Mouse (Mus musculus) forebrain, embryonic 10.5 days (tissue): ENCODE measurements around the gene Ndufc1. TPM values are rescaled to one million over a fixed set of nuclear protein-coding genes. Genes with fewer than 3 reads are reported as not detected.
A peak's percentile ranks its signal among the peaks of the same experiment; 100 is the strongest.
"Not testable (repeated sequence)": the region's sequence is repeated elsewhere in the genome, so short reads cannot be mapped to it uniquely, and the experiment has no call there.

ENCODE experiments used
- DNase-seq: peaks from one replicate; pipeline ENCODE4 v3.0.0-alpha.2; 2017; ENCODE audit warnings: low spot score; ENCODE audit errors: extremely low spot score
- H3K27ac ChIP-seq: fragments of 300-500 bp; sonication (generic); 2 replicates; pipeline ENCODE4 v1.5.1; 2016; ENCODE audit warnings: mild to moderate bottlenecking
- H3K27me3 ChIP-seq: fragments of 300-500 bp; sonication (generic); 2 replicates; pipeline ENCODE4 v1.6.1; 2016; ENCODE audit warnings: mild to moderate bottlenecking; ENCODE audit not compliant: poor library complexity, severe bottlenecking
- H3K36me3 ChIP-seq: fragments of 300-500 bp; sonication (generic); replicated peaks from 2 replicates; pipeline ENCODE4 v1.6.1; 2016; ENCODE audit warnings: mild to moderate bottlenecking, moderate library complexity
- H3K4me1 ChIP-seq: fragments of 300-500 bp; sonication (generic); 2 replicates; pipeline ENCODE4 v1.6.1; 2016
- H3K4me3 ChIP-seq: fragments of 300-500 bp; sonication (generic); 2 replicates; pipeline ENCODE4 v1.5.1; 2016; ENCODE audit warnings: mild to moderate bottlenecking, moderate library complexity
- H3K9me3 ChIP-seq: fragments of 300-500 bp; sonication (generic); 2 replicates; pipeline ENCODE4 v1.6.1; 2016; ENCODE audit warnings: mild to moderate bottlenecking, moderate library complexity
- WGBS: fragments of 180-500 bp; shearing (Covaris S2); methylation state at CpG from one replicate; pipeline ENCODE4 v1.1.7; 2016; 5-methylcytosine and 5-hydroxymethylcytosine counted together
- polyA plus RNA-seq: library from polyadenylated mRNA; unstranded; fragments of >200 nt; fragmentation: Nextera tagmentation; extraction: Ambion mirVana; gene quantifications from 2 replicates; pipeline ENCODE4 v1.2.1, GENCODE M21; 2016

Gene Ndufc1
- polyA plus RNA-seq, 1 experiment from 2014 or later = 667 TPM

DNA sequence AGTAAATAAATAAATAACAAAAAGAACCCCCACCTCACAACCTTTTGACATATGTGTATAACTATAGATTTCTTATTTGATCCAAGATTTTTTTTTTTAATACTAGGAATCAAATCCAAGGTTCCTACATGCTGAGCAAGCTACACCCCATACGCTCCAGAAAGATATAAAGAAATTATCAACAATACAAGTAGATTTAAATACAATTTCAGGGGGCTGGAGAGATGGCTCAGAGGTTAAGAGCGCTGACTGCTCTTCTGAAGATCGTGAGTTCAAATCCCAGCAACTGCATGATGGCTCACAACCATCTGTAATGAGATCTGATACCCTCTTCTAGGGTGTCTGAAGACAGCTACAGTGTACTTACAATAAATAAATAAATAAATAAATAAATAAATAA is 15.8 kb downstream of the Ndufc1 start:
- 93% methylated on average over 3 of the region's 3 CpGs for WGBS
- H3K9me3 ChIP-seq, H3K36me3 ChIP-seq, H3K27ac ChIP-seq, DNase-seq, H3K4me3 ChIP-seq: not testable (repeated sequence)
- peaks cover 34% of the 10 kb centered on the region for H3K4me1 ChIP-seq
- H3K27me3 ChIP-seq = peaks cover 54% of the 10 kb centered on the region

DNA sequence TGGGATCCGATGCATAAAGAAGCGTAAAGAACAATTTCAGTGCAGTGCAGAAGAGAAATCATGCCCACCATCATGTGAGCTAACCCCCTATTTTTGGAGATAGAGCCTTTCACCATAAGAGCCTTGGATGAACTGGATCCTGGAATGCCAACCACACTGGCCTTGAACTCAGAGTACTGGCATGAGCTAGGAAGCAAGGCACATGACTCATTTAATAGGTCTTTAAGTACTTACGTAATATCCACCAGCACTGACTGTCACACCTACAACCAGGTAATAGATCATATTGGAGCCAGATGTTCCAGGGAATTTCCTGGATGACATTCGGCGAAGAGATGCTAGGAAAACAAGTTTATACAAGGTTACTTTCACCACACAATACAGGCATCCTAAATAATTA is 17.2 kb downstream of the Ndufc1 start:
- H3K9me3 ChIP-seq = no peaks in the 10 kb centered on the region
- H3K27me3 ChIP-seq = peaks cover 54% of the 10 kb centered on the region
- H3K27ac ChIP-seq = no peak overlapping the region
- no peaks in the 10 kb centered on the region for H3K36me3 ChIP-seq
- WGBS = 93% methylated on average over 5 of the region's 5 CpGs
- no peak for DNase-seq
- no peak overlapping the region for H3K4me3 ChIP-seq
- H3K4me1 ChIP-seq = peaks cover 33% of the 10 kb centered on the region

DNA sequence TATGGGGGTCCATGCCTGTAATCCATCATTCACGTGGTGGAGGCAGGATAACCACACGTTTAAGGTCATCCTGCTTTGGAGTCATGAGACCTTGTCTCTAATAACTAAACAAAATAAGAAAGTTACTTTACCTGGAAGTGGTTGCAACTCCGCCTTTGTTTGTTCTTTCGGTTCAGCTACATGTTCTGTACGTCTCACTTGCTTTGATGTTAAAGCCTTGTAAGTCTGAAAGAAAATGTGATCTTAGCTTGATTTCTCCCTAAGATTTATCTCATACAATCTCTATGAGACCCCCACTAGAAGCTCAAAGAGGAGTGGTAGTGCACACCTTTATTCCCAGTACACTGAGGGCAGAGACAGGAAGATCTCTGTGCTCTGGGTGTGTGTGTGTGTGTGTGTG is 17.7 kb downstream of the Ndufc1 start:
- no peak for DNase-seq
- H3K36me3 ChIP-seq = no peaks in the 10 kb centered on the region
- H3K27ac ChIP-seq = no peak overlapping the region
- no peak overlapping the region for H3K4me3 ChIP-seq
- peaks cover 54% of the 10 kb centered on the region for H3K27me3 ChIP-seq
- H3K4me1 ChIP-seq = peaks cover 29% of the 10 kb centered on the region
- 89% methylated on average over 5 of the region's 5 CpGs for WGBS
- H3K9me3 ChIP-seq = no peaks in the 10 kb centered on the region

DNA sequence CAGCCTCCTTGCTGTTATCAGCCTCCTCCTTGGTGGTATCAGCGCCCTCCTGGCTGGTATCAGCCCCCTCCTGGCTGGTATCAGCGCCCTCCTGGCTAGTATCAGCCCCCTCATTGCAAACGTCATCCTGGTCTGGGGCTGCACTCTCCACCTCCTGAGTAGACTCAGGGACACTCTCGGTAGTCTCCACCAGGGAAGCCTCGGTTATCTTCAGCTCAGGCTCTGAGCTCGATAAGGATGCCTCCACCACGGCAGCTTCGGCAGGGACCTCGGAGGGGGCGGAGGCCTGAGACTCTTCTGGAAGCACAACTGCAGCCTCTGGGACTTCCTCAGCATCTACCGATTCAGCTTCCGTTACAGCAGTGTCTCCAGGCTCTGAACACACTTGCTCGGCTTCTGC is 19.9 kb downstream of the Ndufc1 start:
- WGBS = 4% methylated on average over 13 of the region's 13 CpGs
- peak overlapping the region; percentile 48; the same call in 1 of the 2 replicates for H3K27ac ChIP-seq
- peaks cover 24% of the 10 kb centered on the region for H3K4me1 ChIP-seq
- H3K4me3 ChIP-seq = peak overlapping the region; percentile 39
- H3K9me3 ChIP-seq = no peaks in the 10 kb centered on the region
- no peaks in the 10 kb centered on the region for H3K36me3 ChIP-seq
- DNase-seq = no peak
- peaks cover 38% of the 10 kb centered on the region for H3K27me3 ChIP-seq

DNA sequence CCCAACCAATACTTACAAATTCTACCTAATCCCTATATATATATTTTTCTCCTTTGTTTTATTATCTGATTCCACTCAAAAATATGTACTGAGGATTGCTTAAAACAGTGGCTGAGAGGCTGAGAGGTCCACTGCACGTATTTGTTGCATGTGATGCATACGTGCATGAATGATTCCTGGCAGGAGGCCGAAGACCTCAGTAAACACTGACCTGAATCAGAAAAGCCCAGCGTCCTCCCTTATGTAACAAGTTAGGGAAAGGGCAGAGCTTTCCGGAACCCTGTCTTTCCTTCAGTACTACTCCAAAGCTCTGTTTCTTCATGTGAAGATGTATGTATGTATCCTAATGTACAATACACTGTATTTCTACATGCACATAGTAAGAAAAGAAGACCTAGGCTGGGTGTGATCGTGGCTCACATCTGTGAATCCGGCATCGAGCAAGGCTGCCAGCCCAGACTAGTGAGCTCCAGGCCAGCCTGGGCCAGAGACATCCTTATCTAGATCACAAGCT is 20.9 kb downstream of the Ndufc1 start:
- Histone ChIP-seq H3K27me3 (peaks cover 38% of the 10 kb centered on the region), H3K9me3 (no peaks in the 10 kb centered on the region), H3K4me3 (no peak overlapping the region), H3K36me3 (no peaks in the 10 kb centered on the region), H3K27ac (no peak overlapping the region), H3K4me1 (peaks cover 34% of the 10 kb centered on the region)
- WGBS = 59% methylated on average over 8 of the region's 8 CpGs
- DNase-seq = no peak

DNA sequence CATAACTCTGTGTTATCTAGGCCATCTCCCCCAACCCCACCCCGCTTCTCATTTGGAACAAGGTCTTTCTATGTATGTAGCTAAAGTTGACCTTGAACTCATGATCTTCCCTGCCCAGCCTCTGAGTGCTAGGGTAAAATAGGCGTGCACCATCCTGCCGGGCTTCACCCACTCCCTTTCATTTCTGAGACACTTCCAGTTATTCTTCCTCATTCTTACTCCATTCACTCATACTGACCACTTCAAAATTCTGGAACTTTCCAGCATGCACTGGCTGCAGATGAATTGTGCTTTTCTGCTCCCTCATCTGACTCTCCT is 21.7 kb downstream of the Ndufc1 start:
- peaks cover 36% of the 10 kb centered on the region for H3K4me1 ChIP-seq
- no peaks in the 10 kb centered on the region for H3K36me3 ChIP-seq
- H3K4me3 ChIP-seq = no peak overlapping the region
- H3K27ac ChIP-seq = no peak overlapping the region
- peaks cover 38% of the 10 kb centered on the region for H3K27me3 ChIP-seq
- no peaks in the 10 kb centered on the region for H3K9me3 ChIP-seq
- DNase-seq = no peak
- 81% methylated on average over 3 of the region's 3 CpGs for WGBS

DNA sequence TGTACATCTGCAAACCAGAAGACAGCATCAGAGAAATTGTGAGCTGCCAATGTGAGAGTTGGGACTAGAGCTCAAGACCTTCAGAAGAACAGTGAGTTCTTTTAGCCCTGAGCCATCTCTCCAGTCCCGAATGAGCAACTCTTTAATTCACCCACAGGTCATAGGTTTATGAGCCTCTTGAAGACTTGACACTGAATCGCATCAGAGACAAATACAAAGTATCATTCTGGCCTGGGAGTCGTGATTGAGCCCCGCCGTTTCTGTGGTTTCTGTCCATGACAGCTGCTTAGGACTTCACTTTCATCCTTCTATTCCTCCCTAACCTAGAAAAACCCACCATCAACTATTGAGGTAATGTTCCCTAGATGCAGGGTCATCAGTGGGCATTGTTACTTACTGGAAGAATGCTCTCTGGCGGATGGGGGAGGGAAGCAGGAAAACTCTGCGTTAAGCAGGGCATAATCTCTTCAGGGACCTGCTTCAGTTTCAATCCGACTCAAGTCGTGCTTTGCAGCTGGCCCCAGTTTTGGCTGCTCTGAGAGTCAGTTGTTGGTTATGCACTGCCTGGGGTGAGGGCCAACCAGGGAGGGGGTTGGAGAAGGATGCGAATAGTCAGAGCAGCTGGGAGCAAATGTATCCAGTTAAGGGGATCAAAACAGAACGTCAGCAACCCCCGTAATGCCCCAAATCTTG is 22.2 kb downstream of the Ndufc1 start:
- H3K27ac ChIP-seq = no peak overlapping the region
- no peak for DNase-seq
- WGBS = 46% methylated on average over 12 of the region's 12 CpGs

DNA sequence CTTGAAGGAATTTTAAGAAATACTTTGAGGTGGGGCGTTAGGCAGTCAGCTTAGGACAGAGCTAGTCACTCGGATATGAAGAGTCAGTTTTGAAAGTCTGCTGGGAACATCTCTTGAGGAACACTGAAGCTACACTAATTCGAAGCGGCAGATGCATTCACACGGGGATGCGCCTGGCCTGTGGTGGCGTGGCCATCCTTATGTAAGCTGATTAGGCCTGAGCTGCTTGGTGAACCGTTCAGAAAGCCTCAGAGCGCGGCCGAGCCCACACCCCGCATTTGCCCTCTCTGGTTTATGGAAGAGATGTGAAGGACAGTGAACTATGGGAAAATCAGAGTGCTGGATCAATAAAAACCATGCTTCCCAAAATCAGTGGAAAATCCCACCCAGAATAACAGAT is 25.4 kb downstream of the Ndufc1 start:
- Histone ChIP-seq H3K27ac (peak overlapping the region; percentile 46; the same call in 1 of the 2 replicates), H3K4me1 (peaks cover 29% of the 10 kb centered on the region), H3K36me3 (no peaks in the 10 kb centered on the region), H3K9me3 (no peaks in the 10 kb centered on the region), H3K27me3 (peaks cover 23% of the 10 kb centered on the region), H3K4me3 (no peak overlapping the region)
- 38% methylated on average over 12 of the region's 12 CpGs for WGBS
- no peak for DNase-seq

More for the DNA sequence above, 22.2 kb downstream of the Ndufc1 start:
- H3K4me1 ChIP-seq = peaks cover 36% of the 10 kb centered on the region
- H3K4me3 ChIP-seq = no peak overlapping the region
- no peaks in the 10 kb centered on the region for H3K36me3 ChIP-seq
- H3K27me3 ChIP-seq = peaks cover 38% of the 10 kb centered on the region
- H3K9me3 ChIP-seq = no peaks in the 10 kb centered on the region

DNA sequence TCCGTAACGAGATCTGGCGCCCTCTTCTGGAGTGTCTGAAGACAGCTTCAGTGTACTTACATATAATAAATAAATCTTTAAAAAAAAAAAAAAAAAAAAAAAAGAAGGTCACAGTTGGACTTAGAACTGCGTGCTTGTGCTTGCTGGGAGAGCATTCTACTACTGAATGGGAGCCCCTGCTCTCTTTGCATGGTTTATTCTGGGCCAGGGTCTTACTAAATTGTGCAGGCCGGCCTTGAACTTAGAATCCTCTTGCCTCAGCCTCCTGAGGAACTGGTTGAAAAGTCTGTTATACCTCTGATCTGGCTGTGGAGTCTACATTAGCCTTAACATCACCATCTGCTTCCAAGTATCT is 28.2 kb downstream of the Ndufc1 start:
- H3K27ac ChIP-seq = no peak overlapping the region
- H3K36me3 ChIP-seq = no peaks in the 10 kb centered on the region
- H3K27me3 ChIP-seq = no peaks in the 10 kb centered on the region
- WGBS = 72% methylated on average over 4 of the region's 5 CpGs
- H3K4me3 ChIP-seq = no peak overlapping the region
- no peak for DNase-seq
- H3K4me1 ChIP-seq = peaks cover 23% of the 10 kb centered on the region
- no peaks in the 10 kb centered on the region for H3K9me3 ChIP-seq

DNA sequence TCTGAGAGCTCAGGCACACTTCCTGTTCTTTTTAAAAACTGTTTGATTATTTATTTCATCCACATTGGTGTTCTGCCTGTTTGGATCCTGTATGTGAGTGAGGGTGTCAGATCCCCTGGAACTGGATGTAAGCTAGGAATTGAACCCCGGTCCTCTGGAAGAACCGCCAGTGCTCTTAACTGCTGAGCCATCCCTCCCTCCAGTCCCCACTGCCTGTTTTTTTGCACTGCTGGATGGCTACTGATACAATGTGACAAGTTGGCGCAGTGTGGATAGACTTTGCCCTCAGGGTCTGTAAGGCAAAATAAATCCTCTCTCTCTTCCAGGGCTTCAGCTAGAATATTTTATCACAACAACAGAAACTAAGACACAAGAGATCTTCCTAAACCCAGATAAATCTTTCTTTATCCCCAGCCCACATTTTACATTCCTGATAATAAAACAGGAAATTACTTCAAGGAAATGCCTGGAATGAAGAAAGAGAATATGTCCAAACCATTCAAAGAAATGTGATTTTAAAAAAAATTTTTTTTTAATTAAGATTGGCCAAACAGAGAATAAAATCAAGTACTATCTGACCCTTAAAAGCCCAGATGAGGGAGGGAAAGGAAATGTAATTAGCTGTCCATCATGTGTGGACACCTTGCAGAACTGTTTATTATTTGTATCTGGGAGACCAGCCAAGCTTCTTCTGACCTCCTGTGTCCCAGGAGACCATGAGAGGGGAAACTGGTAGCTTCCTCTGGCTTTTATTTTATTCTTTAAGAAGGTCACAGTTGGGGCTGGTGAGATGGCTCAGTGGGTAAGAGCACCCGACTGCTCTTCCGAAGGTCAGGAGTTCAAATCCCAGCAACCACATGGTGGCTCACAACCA is 28.8 kb downstream of the Ndufc1 start:
- WGBS = 77% methylated on average over 5 of the region's 5 CpGs

DNA sequence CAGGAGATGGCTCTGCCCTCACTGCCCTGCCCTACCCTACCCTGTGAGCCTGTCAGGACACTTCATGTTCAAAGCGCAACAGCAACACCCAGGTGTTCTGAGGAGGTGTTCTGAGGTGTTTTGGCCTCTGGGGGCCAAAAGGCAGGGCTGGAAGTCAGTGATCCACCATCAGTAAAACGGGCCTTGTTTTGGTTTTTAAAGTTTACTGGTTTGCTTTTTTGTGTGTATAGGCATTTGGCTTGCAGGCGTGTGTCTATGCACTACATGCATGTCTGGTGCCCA is 30.2 kb downstream of the Ndufc1 start:
- H3K27ac ChIP-seq = 0 out of 2 replicates have a peak overlapping the region, but pooled peaks have one; percentile 37
- H3K36me3 ChIP-seq = no peaks in the 10 kb centered on the region
- H3K4me1 ChIP-seq = peaks cover 18% of the 10 kb centered on the region
- peak overlapping the region; percentile 34; the same call in 1 of the 2 replicates for H3K4me3 ChIP-seq
- WGBS = 91% methylated on average over 3 of the region's 3 CpGs
- no peaks in the 10 kb centered on the region for H3K27me3 ChIP-seq
- H3K9me3 ChIP-seq = peaks cover 4% of the 10 kb centered on the region; the same call in 1 of the 2 replicates
- DNase-seq = no peak

More for the DNA sequence above, 28.8 kb downstream of the Ndufc1 start:
- H3K27ac ChIP-seq = no peak overlapping the region
- H3K27me3 ChIP-seq = no peaks in the 10 kb centered on the region
- peaks cover 23% of the 10 kb centered on the region for H3K4me1 ChIP-seq
- H3K36me3 ChIP-seq = no peaks in the 10 kb centered on the region
- no peaks in the 10 kb centered on the region; the same call in 1 of the 2 replicates for H3K9me3 ChIP-seq
- no peak overlapping the region for H3K4me3 ChIP-seq
- DNase-seq = no peak

DNA sequence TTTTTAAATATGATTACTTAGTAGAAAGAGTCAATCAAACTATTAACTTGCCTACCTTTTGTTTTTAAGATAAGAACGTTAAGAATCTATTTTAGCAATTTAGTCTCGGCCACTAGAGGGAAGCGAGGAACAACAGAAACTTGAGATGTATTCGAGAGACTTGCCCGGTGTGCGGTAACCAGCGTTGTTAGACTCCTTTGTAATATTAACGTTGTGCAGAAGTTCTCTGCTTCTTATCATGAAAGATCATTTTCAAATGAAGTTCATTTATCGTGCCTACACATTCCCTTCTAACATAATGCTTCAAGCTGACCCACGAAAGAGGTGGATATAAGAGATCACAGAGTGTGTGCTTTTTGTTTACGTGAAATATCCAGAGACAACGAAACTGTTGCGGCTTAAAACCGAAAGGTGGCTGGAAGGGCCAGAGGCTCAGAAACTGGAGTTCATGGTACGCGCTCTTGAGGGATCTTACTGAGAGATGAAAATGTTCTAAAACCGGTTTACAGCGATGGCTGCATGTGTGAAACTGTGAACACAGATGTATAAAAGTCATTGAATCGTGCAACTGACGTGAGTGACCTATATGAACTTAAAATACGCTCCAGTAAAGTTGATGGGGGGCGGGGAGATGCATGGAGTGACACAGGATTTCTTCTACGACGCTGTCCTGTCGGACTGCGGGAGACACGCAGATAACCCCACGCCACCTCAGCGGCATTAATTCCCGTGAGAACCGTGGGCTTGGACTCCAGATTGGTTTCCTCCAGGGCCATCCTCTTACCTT is 30.7 kb downstream of the Ndufc1 start:
- Histone ChIP-seq H3K4me3 (peak overlapping the region; percentile 34), H3K27me3 (no peaks in the 10 kb centered on the region), H3K36me3 (no peaks in the 10 kb centered on the region), H3K9me3 (peaks cover 4% of the 10 kb centered on the region; the same call in 1 of the 2 replicates), H3K4me1 (peaks cover 13% of the 10 kb centered on the region), H3K27ac (peak overlapping the region; percentile 37; the same call in 1 of the 2 replicates)
- 53% methylated on average over 31 of the region's 31 CpGs for WGBS
- no peak for DNase-seq
